18 mouse cellular contexts compared by ENCODE assay signal in genomic region chr9:44969450-44969849, GRCm38 (mm10). TPM values are rescaled to one million over a fixed set of nuclear protein-coding genes. Genes with fewer than 3 reads are reported as not detected.
DNase-seq lines count a peak whose midpoint lies in the region; TF ChIP-seq lines count a peak whose summit lies in the region.
"Had no signal": no experiment of that assay in that cellular context is flagged by ENCODE, and none has a peak within 500 bp of the region (broad histone marks: within the 10 kb centered on the region; RNA-seq: fewer than 3 reads in every experiment).

No protein-coding gene starts in this region.

- peak; percentile 69 for TF ChIP-seq CTCF in layer of hippocampus, adult 2 months (conservative IDR thresholded peaks at IDR 0.05)
- TF ChIP-seq CTCF in bone marrow macrophage, adult 2 months (IDR thresholded peaks at IDR 0.05; ENCODE audit: low read depth, low read length) = peak; percentile 84

- H3K4me1 ChIP-seq in bone marrow macrophage, adult 2 months (ENCODE audit: control insufficient read depth, insufficient read depth, low read length) = peaks cover 4% of the 10 kb centered on the region

- H3K27ac ChIP-seq in layer of hippocampus, adult 2 months = no peak overlapping the region
- no peak overlapping the region for H3K27ac ChIP-seq in bone marrow macrophage, adult 2 months (ENCODE audit: insufficient read depth, low read depth, low read length)
- H3K27ac ChIP-seq: heart, embryonic 10.5 days; intestine, embryonic 15.5 days; midbrain, embryonic 10.5 days had no signal

- H3K4me3 ChIP-seq in layer of hippocampus, adult 2 months = no peak overlapping the region
- no peak overlapping the region for H3K4me3 ChIP-seq in bone marrow macrophage, adult 2 months (ENCODE audit: insufficient read depth, low read length)
- H3K4me3 ChIP-seq: heart, embryonic 10.5 days; intestine, embryonic 15.5 days; midbrain, embryonic 10.5 days had no signal

- DNase-seq in layer of hippocampus, adult 2 months (ENCODE audit: low spot score in 2 of 2) = no peak
- no peak for DNase-seq in layer of hippocampus, adult 9-10 months (ENCODE audit: low spot score)
- peak; percentile 53 for DNase-seq in thymus, postnatal 14 days
- no peak for DNase-seq in thymus, adult 18-20 months
- no peak for DNase-seq in adrenal gland, postnatal 36 days
- DNase-seq in gastrocnemius, postnatal 36 days = no peak
- DNase-seq: cerebellum, adult 11-12 months; heart, postnatal 4 days; kidney, postnatal 36 days; lung, postnatal 10 days had no signal

- no peak for TF ChIP-seq POLR2A in bone marrow macrophage, adult 2 months (IDR thresholded peaks at IDR 0.05; ENCODE audit: borderline replicate concordance, low read depth, low read length)

- intact Hi-C loops in gastrocnemius, postnatal 36 days (cut with DNase I) = no loop called here

RNA-seq across cellular contexts. Expression of gene Ube4a, which starts 4.0 kb away (rescaled TPM):
- 10 to 100 TPM; 73.0 to 75.2 TPM for total RNA-seq in layer of hippocampus, adult 2 months (2021)
- 40.7 and 48.0 TPM in 2 replicates for polyA plus RNA-seq in bone marrow macrophage, adult 2 months (2012; ENCODE audit: insufficient read depth, insufficient read length, missing spikeins)
- total RNA-seq in adrenal gland, postnatal 36 days (2021) = 100 to 1,000 TPM in 1 of 2 experiments, 10 to 100 TPM in 1; 97.9 to 105 TPM
- 10 to 100 TPM; 28.9 to 39.4 TPM for total RNA-seq in gastrocnemius, postnatal 36 days (2021)

RNA-seq across cellular contexts. Expression of gene Cd3g, which starts 10.8 kb away (rescaled TPM):
- total RNA-seq in layer of hippocampus, adult 2 months (2021) = not detected
- polyA plus RNA-seq in bone marrow macrophage, adult 2 months (2012; ENCODE audit: insufficient read depth, insufficient read length, missing spikeins) = not detected in 2 replicates
- total RNA-seq in adrenal gland, postnatal 36 days (2021) = under 1 TPM in 1 of 2 experiments, not detected in 1; 0.30 TPM
- total RNA-seq in gastrocnemius, postnatal 36 days (2021) = 1 to 10 TPM in 1 of 2 experiments, not detected in 1; 1.7 TPM
- total RNA-seq: gastrocnemius, adult 8-10 months; left cerebral cortex, adult 8-10 months had no signal
- polyA plus RNA-seq: forebrain, embryonic 14.5 days; heart, embryonic 10.5 days; midbrain, embryonic 10.5 days had no signal

RNA-seq across cellular contexts. Expression of gene Cd3d, which starts 12.1 kb away (rescaled TPM):
- not detected for total RNA-seq in layer of hippocampus, adult 2 months (2021)
- not detected in 2 replicates for polyA plus RNA-seq in bone marrow macrophage, adult 2 months (2012; ENCODE audit: insufficient read depth, insufficient read length, missing spikeins)
- total RNA-seq in adrenal gland, postnatal 36 days (2021) = 1 to 10 TPM in 1 of 2 experiments, not detected in 1; 1.5 TPM
- 1 to 10 TPM in 1 of 2 experiments, not detected in 1; 1.3 TPM for total RNA-seq in gastrocnemius, postnatal 36 days (2021)
- total RNA-seq: gastrocnemius, adult 8-10 months; left cerebral cortex, adult 8-10 months had no signal
- polyA plus RNA-seq: forebrain, embryonic 14.5 days; heart, embryonic 10.5 days; intestine, embryonic 15.5 days; limb, embryonic 14.5 days; midbrain, embryonic 10.5 days had no signal

RNA-seq across cellular contexts. Expression of gene Cd3e, which starts 40.0 kb away (rescaled TPM):
- total RNA-seq in layer of hippocampus, adult 2 months (2021) = not detected
- polyA plus RNA-seq in bone marrow macrophage, adult 2 months (2012; ENCODE audit: insufficient read depth, insufficient read length, missing spikeins) = not detected in 2 replicates
- total RNA-seq in adrenal gland, postnatal 36 days (2021) = under 1 TPM in 1 of 2 experiments, not detected in 1; 0.60 TPM
- total RNA-seq in gastrocnemius, postnatal 36 days (2021) = 1 to 10 TPM in 1 of 2 experiments, not detected in 1; 2.5 TPM
- total RNA-seq: gastrocnemius, adult 8-10 months had no signal
- polyA plus RNA-seq: forebrain, embryonic 14.5 days; heart, embryonic 10.5 days; midbrain, embryonic 10.5 days had no signal

RNA-seq across cellular contexts. Expression of gene Atp5l, which starts 48.9 kb away (rescaled TPM):
- 100 to 1,000 TPM; 309 to 349 TPM for total RNA-seq in layer of hippocampus, adult 2 months (2021)
- polyA plus RNA-seq in bone marrow macrophage, adult 2 months (2012; ENCODE audit: insufficient read depth, insufficient read length, missing spikeins) = 311 and 441 TPM in 2 replicates
- total RNA-seq in adrenal gland, postnatal 36 days (2021) = 100 to 1,000 TPM; 605 to 637 TPM
- 100 to 1,000 TPM; 659 to 699 TPM for total RNA-seq in gastrocnemius, postnatal 36 days (2021)
